Mouse (Mus musculus) thymus, postnatal 14 days (tissue): ENCODE results near the gene Psmb5.
"Not testable (repeated sequence)": the region's sequence is repeated elsewhere in the genome, so short reads cannot be mapped to it uniquely, and the experiment has no call there.

Source experiments
- DNase-seq: peaks from one replicate; pipeline ENCODE4 v3.0.0; 2021

Psmb5 gene

GRCm38 (mm10) chr14:54629797-54630196, 12.0 kb upstream of the Psmb5 start:
- DNase-seq = no peak

GRCm38 (mm10) chr14:54628103-54628502, 10.3 kb upstream of the Psmb5 start:
- DNase-seq = no peak

GRCm38 (mm10) chr14:54624976-54625375, 7.2 kb upstream of the Psmb5 start:
- no peak for DNase-seq

GRCm38 (mm10) chr14:54623334-54623733, 5.5 kb upstream of the Psmb5 start:
- no peak for DNase-seq

- no peak for DNase-seq
Measured at GRCm38 (mm10) chr14:54621133-54621532, 3.3 kb upstream of the Psmb5 start, which contains the start of gene Psmb11. Gene Psmb11, plus strand, starts transcription at chr14:54621433.

GRCm38 (mm10) chr14:54617152-54617896, 498 bp downstream of the Psmb5 start:
- DNase-seq = peak; percentile 33

GRCm38 (mm10) chr14:54616226-54616825, 1.5 kb downstream of the Psmb5 start:
- no peak for DNase-seq

- not testable (repeated sequence) for DNase-seq
Measured at GRCm38 (mm10) chr14:54614130-54614529, 3.7 kb downstream of the Psmb5 start.

- DNase-seq = no peak
Measured at GRCm38 (mm10) chr14:54610648-54611047, 7.2 kb downstream of the Psmb5 start.

GRCm38 (mm10) chr14:54609962-54610361, 7.9 kb downstream of the Psmb5 start:
- DNase-seq = peak; percentile 54

GRCm38 (mm10) chr14:54609245-54609644, 8.6 kb downstream of the Psmb5 start:
- no peak for DNase-seq

- no peak for DNase-seq
Measured at GRCm38 (mm10) chr14:54607226-54607625, 10.6 kb downstream of the Psmb5 start.

GRCm38 (mm10) chr14:54605752-54606321, 12.0 kb downstream of the Psmb5 start, which contains the start of gene 4931414P19Rik:
Gene 4931414P19Rik, minus strand, starts transcription at chr14:54605993.
- DNase-seq = peak; percentile 88

- DNase-seq = no peak
Measured at GRCm38 (mm10) chr14:54603686-54604085, 14.1 kb downstream of the Psmb5 start.

- DNase-seq = peak; percentile 96
Measured at GRCm38 (mm10) chr14:54603038-54603654, 14.7 kb downstream of the Psmb5 start.

GRCm38 (mm10) chr14:54602613-54603012, 15.2 kb downstream of the Psmb5 start:
- DNase-seq = no peak

GRCm38 (mm10) chr14:54601601-54602000, 16.2 kb downstream of the Psmb5 start:
- no peak for DNase-seq

GRCm38 (mm10) chr14:54597084-54597483, 20.7 kb downstream of the Psmb5 start:
- no peak for DNase-seq

GRCm38 (mm10) chr14:54594631-54595414, 23.0 kb downstream of the Psmb5 start:
- no peak for DNase-seq

- no peak for DNase-seq
Measured at GRCm38 (mm10) chr14:54594055-54594454, 23.8 kb downstream of the Psmb5 start.

- no peak for DNase-seq
Measured at GRCm38 (mm10) chr14:54592319-54592934, 25.4 kb downstream of the Psmb5 start.

GRCm38 (mm10) chr14:54591056-54591455, 26.8 kb downstream of the Psmb5 start:
- DNase-seq = no peak
